Mouse (Mus musculus) limb, embryonic 12.5 days (tissue): ENCODE results near the gene 1700013G24Rik. TPM values are rescaled to one million over a fixed set of nuclear protein-coding genes. Genes with fewer than 3 reads are reported as not detected.

Source experiments
- ATAC-seq: fragments of 200-750 bp; cut with Nextera tagmentation; 2 replicates; pipeline ENCODE4 v1.8.0; 2017; ENCODE audit warnings: low read depth, moderate TSS enrichment; ENCODE audit not compliant: insufficient number of reproducible peaks, insufficient read depth, low FRiP score, low TSS enrichment
- H3K27ac ChIP-seq: fragments of 300-500 bp; sonication (generic); 2 replicates; pipeline ENCODE4 v1.5.1; 2016; ENCODE audit warnings: mild to moderate bottlenecking, moderate library complexity
- H3K27me3 ChIP-seq: fragments of 300-500 bp; sonication (generic); 2 replicates; pipeline ENCODE4 v1.6.1; 2016; ENCODE audit warnings: mild to moderate bottlenecking, moderate library complexity
- H3K36me3 ChIP-seq: fragments of 300-500 bp; sonication (generic); 2 replicates; pipeline ENCODE4 v1.6.1; 2016; ENCODE audit warnings: mild to moderate bottlenecking, moderate library complexity
- H3K4me1 ChIP-seq: fragments of 300-500 bp; sonication (generic); replicated peaks from 2 replicates; pipeline ENCODE4 v1.6.1; 2016
- H3K4me2 ChIP-seq: fragments of 300-500 bp; sonication (generic); 2 replicates; pipeline ENCODE4 v1.6.1; 2016; ENCODE audit warnings: mild to moderate bottlenecking, moderate library complexity
- H3K4me3 ChIP-seq: fragments of 300-500 bp; sonication (generic); replicated peaks from 2 replicates; pipeline ENCODE4 v1.5.1; 2016; ENCODE audit warnings: mild to moderate bottlenecking
- H3K9ac ChIP-seq: fragments of 300-500 bp; sonication (generic); replicated peaks from 2 replicates; pipeline ENCODE4 v1.6.1; 2016; ENCODE audit warnings: mild to moderate bottlenecking, moderate library complexity
- H3K9me3 ChIP-seq: fragments of 300-500 bp; sonication (generic); 2 replicates; pipeline ENCODE4 v1.6.1; 2016; ENCODE audit warnings: mild to moderate bottlenecking, moderate library complexity
- WGBS: fragments of 180-500 bp; shearing (Covaris S2); methylation state at CpG from one replicate; pipeline ENCODE4 v1.1.7; 2016; 5-methylcytosine and 5-hydroxymethylcytosine counted together
- polyA plus RNA-seq: library from polyadenylated mRNA; unstranded; fragments of >200 nt; fragmentation: Nextera tagmentation; extraction: Ambion mirVana; gene quantifications from 2 replicates; pipeline ENCODE4 v1.2.1, GENCODE M21; 2016

Gene 1700013G24Rik
- polyA plus RNA-seq, 1 experiment from 2014 or later = not detected

GRCm38 (mm10) chr4:137478306-137478705, 25.2 kb downstream of the 1700013G24Rik start:
- peak overlapping the region; percentile 57; the same call in 1 of the 2 replicates for H3K27ac ChIP-seq
- no peaks in the 10 kb centered on the region for H3K27me3 ChIP-seq
- no peaks in the 10 kb centered on the region for H3K36me3 ChIP-seq
- no peaks in the 10 kb centered on the region for H3K9me3 ChIP-seq
- 80% methylated on average over 5 of the region's 5 CpGs for WGBS
- no peak overlapping the region for H3K4me3 ChIP-seq
- no peak overlapping the region for H3K4me2 ChIP-seq
- H3K9ac ChIP-seq = no peak overlapping the region
- peaks cover 86% of the 10 kb centered on the region for H3K4me1 ChIP-seq
- ATAC-seq = no peak

DNA sequence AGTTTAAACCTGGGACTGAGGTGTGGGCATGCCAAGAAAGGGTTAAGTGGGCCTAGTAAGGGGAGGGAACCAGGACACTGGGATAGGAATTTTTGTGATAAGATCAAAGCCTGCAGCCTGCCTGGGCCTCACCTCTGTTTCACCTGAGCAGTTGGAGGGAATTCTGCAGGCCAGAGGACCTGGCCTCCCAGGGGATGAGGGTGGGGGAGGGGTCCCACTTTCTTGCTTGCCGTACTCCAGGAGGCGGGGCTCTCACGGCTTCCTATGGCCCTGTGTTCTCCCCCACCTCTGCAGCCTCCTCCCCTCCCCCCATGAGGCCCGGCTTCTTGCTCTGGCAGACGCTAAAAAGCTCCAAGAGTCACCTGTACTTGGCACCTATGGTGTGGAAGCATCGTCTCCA, 26.7 kb downstream of the 1700013G24Rik start:
- 3% methylated on average over 6 of the region's 6 CpGs for WGBS
- Histone ChIP-seq H3K9ac (no peak overlapping the region; the same call in 1 of the 2 replicates), H3K27ac (peak overlapping the region; percentile 80), H3K36me3 (no peaks in the 10 kb centered on the region), H3K9me3 (no peaks in the 10 kb centered on the region), H3K4me1 (peaks cover 84% of the 10 kb centered on the region), H3K4me3 (no peak overlapping the region), H3K27me3 (no peaks in the 10 kb centered on the region), H3K4me2 (peak overlapping the region; percentile 42)
- no peak for ATAC-seq

- peak overlapping the region; percentile 80 for H3K27ac ChIP-seq
- WGBS = 10% methylated on average over 19 of the region's 19 CpGs
- peaks cover 90% of the 10 kb centered on the region for H3K4me1 ChIP-seq
- H3K9ac ChIP-seq = no peak overlapping the region; the same call in 1 of the 2 replicates
- H3K36me3 ChIP-seq = no peaks in the 10 kb centered on the region
- peak overlapping the region; percentile 42 for H3K4me2 ChIP-seq
- H3K27me3 ChIP-seq = no peaks in the 10 kb centered on the region
- no peak overlapping the region for H3K4me3 ChIP-seq
- H3K9me3 ChIP-seq = no peaks in the 10 kb centered on the region
- ATAC-seq = no peak
These were observed 27.3 kb downstream of the 1700013G24Rik start for GRCm38 (mm10) chr4:137480191-137480992.

- H3K27me3 ChIP-seq = no peaks in the 10 kb centered on the region
- H3K4me1 ChIP-seq = peaks cover 90% of the 10 kb centered on the region
- H3K4me2 ChIP-seq = peak overlapping the region; percentile 42; the same call in 1 of the 2 replicates
- no peak overlapping the region for H3K9ac ChIP-seq
- 30% methylated on average over 1 of the region's 1 CpGs for WGBS
- no peaks in the 10 kb centered on the region for H3K9me3 ChIP-seq
- no peak for ATAC-seq
- no peaks in the 10 kb centered on the region for H3K36me3 ChIP-seq
- H3K27ac ChIP-seq = peak overlapping the region; percentile 80
- H3K4me3 ChIP-seq = no peak overlapping the region
These were observed 27.9 kb downstream of the 1700013G24Rik start for GRCm38 (mm10) chr4:137480993-137481340.

DNA sequence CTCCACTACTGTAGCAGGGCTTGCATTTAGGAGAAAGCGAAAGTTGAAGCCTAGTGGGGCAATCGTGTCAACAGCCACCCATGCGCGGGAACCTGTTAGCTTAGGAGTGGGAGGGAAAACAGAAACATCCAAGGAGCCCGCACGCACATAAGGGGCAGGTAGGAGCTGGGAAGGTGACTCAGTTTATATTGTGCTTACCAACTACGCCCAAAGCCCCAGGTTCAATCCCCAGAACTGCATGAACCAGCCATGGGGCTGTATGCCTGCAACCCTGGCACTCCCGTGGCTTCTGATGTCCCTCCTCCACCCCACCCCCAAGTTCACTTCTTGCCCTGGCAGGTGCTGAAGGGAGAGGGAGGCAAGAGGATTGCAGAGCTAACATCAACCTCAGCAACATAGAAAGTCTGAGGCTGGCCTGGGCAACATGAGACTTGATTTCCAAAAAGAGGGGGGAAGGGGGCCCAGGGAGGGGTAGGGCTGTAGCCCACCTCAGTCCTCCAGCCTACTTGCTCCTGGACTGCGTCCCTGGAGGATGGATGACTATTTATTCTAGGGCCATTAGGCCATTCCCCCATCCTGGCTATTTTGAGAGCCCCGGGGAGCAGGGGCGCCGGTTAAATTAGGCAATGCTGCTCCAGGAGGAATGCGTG, 28.4 kb downstream of the 1700013G24Rik start:
- Histone ChIP-seq H3K9me3 (no peaks in the 10 kb centered on the region), H3K4me2 (peak overlapping the region; percentile 15), H3K36me3 (no peaks in the 10 kb centered on the region), H3K4me3 (no peak overlapping the region), H3K9ac (no peak overlapping the region; the same call in 1 of the 2 replicates), H3K27ac (peak overlapping the region; percentile 80), H3K4me1 (peaks cover 90% of the 10 kb centered on the region), H3K27me3 (no peaks in the 10 kb centered on the region)
- ATAC-seq = no peak
- WGBS = 36% methylated on average over 13 of the region's 13 CpGs

GRCm38 (mm10) chr4:137483871-137484270, 30.8 kb downstream of the 1700013G24Rik start:
- no peak for ATAC-seq
- no peaks in the 10 kb centered on the region for H3K9me3 ChIP-seq
- H3K4me2 ChIP-seq = no peak overlapping the region
- WGBS = 51% methylated on average over 16 of the region's 16 CpGs
- no peak overlapping the region for H3K27ac ChIP-seq
- H3K36me3 ChIP-seq = no peaks in the 10 kb centered on the region
- H3K9ac ChIP-seq = no peak overlapping the region
- peaks cover 90% of the 10 kb centered on the region for H3K4me1 ChIP-seq
- H3K4me3 ChIP-seq = no peak overlapping the region
- no peaks in the 10 kb centered on the region for H3K27me3 ChIP-seq

DNA sequence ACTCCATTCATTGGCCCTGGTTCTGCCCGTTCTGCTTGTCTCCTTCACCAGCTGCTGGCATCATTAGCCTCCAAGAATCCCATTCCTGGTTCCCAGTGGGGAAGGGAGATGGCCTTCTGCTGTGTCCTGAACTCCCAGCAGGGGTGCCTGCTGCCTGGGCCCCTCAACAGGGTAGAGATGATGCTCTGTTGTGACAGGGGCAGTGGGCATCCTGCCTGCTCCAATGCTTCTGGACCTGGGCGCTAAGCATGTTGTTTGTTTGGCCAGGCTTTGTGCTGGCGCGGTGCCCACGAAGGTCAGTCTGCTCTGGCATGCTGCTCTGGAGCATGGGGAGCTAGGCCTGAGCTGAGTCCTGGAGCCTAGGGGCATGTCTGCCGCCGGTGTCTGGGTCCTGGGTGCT, 31.5 kb downstream of the 1700013G24Rik start:
- peak overlapping the region; percentile 45; the same call in 1 of the 2 replicates for H3K27ac ChIP-seq
- H3K9ac ChIP-seq = no peak overlapping the region
- H3K9me3 ChIP-seq = no peaks in the 10 kb centered on the region
- H3K4me3 ChIP-seq = no peak overlapping the region
- no peaks in the 10 kb centered on the region for H3K27me3 ChIP-seq
- WGBS = 72% methylated on average over 7 of the region's 7 CpGs
- no peaks in the 10 kb centered on the region for H3K36me3 ChIP-seq
- no peak for ATAC-seq
- no peak overlapping the region for H3K4me2 ChIP-seq
- peaks cover 90% of the 10 kb centered on the region for H3K4me1 ChIP-seq

DNA sequence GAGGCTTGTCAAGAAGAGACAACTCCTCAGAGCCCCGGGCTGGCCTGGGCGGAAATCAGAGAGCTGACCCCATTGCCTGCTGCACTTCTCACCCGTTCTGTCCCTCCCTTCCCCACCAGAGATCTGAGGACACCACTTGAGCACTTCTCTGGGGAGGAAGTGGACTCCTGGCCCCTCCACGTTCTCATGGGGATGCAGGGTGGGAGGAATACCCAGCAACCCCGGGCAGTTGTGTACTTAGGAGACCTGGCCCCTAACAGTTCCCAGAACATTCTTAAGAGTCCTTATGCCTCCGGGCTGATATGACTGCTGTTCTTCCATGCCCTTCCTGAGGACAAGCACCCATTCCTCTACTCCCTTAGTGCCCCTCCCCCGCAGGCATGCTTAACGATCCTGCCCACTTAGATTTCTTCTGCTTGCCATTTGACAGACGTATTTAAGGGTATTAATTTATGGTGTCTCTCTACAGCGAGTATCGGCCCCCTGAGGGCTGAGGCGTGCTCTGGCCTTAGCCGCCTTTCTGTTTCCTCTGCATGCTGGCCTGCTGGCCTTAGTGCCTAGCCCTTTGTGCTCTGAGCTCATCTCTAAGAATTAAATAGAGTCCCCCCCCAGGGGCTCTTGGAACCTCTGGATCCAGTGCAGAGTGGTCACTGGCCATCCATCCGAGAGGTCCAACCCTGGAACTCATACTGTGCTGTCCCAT, 32.3 kb downstream of the 1700013G24Rik start:
- no peaks in the 10 kb centered on the region for H3K36me3 ChIP-seq
- 22% methylated on average over 14 of the region's 14 CpGs for WGBS
- peak overlapping the region; percentile 24; the same call in 1 of the 2 replicates for H3K4me2 ChIP-seq
- H3K4me3 ChIP-seq = no peak overlapping the region
- no peak overlapping the region for H3K9ac ChIP-seq
- no peaks in the 10 kb centered on the region for H3K27me3 ChIP-seq
- peak overlapping the region; percentile 79 for H3K27ac ChIP-seq
- no peaks in the 10 kb centered on the region for H3K9me3 ChIP-seq
- ATAC-seq = no peak
- peaks cover 90% of the 10 kb centered on the region for H3K4me1 ChIP-seq

GRCm38 (mm10) chr4:137486081-137487014, 33.3 kb downstream of the 1700013G24Rik start:
- H3K9ac ChIP-seq = peak overlapping the region; percentile 31
- no peak overlapping the region for H3K4me3 ChIP-seq

DNA sequence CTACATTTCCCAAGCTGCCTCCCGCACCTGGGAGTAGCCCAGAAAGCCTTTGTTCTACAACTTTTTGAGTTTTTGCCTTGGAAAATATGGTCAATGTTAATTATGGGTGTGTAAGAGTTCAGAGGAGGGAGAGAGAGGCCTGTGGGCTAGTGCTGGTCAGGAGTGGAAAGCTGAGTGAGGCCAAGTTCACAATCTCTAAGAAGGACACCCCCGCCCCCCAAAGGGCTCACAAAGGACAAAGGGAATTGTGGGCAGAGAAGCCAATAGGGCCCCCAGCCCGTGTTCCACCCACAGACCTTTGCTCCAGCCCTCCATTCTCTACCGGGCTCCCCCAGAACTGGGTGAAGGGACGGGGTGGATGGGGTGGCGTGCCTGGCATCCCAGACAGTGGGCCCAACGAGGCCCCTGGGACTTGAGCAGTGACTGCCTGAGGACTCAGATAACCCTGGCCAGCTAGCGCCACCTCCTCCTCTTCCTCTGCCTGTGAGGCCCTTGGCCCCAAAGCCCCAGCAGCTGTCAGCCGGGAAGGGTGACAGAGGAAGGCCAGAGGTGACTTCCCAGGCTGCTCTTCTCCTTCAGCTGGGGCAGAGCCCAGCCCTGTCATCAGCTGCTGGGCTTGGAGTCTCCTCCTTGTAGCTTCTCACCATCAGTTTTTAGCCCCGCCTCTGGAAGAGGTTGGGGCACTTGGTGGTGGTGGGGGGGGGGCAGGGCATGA, 34.4 kb downstream of the 1700013G24Rik start:
- peak overlapping the region; percentile 79 for H3K27ac ChIP-seq
- no peak overlapping the region for H3K9ac ChIP-seq
- peak overlapping the region; percentile 21; the same call in 1 of the 2 replicates for H3K4me2 ChIP-seq
- ATAC-seq = no peak
- 43% methylated on average over 10 of the region's 10 CpGs for WGBS
- no peaks in the 10 kb centered on the region for H3K9me3 ChIP-seq
- no peaks in the 10 kb centered on the region for H3K27me3 ChIP-seq
- no peaks in the 10 kb centered on the region for H3K36me3 ChIP-seq
- peaks cover 71% of the 10 kb centered on the region for H3K4me1 ChIP-seq
- no peak overlapping the region for H3K4me3 ChIP-seq

More at GRCm38 (mm10) chr4:137486081-137487014, 33.3 kb downstream of the 1700013G24Rik start:
- H3K36me3 ChIP-seq = no peaks in the 10 kb centered on the region
- no peak for ATAC-seq
- no peaks in the 10 kb centered on the region for H3K9me3 ChIP-seq
- peak overlapping the region; percentile 24 for H3K4me2 ChIP-seq
- H3K27me3 ChIP-seq = no peaks in the 10 kb centered on the region
- WGBS = 31% methylated on average over 20 of the region's 20 CpGs
- H3K4me1 ChIP-seq = peaks cover 82% of the 10 kb centered on the region
- H3K27ac ChIP-seq = peak overlapping the region; percentile 79
